Mouse (Mus musculus): ENCODE results near the gene Nxf3.
"Not testable (repeated sequence)": the region's sequence is repeated elsewhere in the genome, so short reads cannot be mapped to it uniquely, and the experiment has no call there.

The Nxf3 gene

DNA sequence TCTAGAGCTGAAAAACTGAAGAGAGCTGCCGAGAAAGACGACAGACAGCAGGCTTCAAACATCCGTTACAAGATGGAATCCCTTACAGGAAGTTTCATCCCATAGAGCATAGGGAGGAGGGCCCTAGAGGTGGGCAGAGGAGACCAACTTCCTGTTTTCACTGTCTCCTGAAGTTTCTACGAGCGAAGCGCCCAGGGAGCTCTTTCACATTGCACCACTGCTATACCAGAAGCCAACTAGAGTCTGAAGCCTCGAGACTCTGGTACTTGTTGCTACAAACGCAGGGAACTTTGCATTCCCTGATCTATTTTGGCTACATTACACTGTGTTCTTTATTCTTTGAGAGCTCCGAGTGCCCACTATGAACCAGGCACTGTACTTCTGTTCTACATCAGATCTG lies at the start of gene Nxf3:
Nxf3 (minus strand) TSS at position 101 of the 400 bp plus-strand sequence.
- no peak for DNase-seq

DNA sequence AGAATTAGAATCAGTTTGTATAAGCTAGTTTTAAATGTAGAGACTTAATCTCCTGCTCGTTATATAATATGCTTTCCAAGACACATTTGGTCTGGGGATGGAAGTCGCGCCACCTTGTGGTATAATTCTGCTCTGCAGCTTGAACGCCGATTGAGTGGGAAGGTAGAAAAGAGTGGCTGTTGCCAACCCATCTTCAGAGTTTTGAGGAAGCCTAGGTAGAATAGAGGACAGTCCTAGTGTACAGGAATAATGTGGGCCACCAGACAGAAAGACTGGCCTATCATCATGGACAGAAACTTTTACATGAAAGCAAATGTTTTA lies 42.6 kb upstream of the Nxf3 start:
- DNase-seq, result peak; percentile 58

DNA sequence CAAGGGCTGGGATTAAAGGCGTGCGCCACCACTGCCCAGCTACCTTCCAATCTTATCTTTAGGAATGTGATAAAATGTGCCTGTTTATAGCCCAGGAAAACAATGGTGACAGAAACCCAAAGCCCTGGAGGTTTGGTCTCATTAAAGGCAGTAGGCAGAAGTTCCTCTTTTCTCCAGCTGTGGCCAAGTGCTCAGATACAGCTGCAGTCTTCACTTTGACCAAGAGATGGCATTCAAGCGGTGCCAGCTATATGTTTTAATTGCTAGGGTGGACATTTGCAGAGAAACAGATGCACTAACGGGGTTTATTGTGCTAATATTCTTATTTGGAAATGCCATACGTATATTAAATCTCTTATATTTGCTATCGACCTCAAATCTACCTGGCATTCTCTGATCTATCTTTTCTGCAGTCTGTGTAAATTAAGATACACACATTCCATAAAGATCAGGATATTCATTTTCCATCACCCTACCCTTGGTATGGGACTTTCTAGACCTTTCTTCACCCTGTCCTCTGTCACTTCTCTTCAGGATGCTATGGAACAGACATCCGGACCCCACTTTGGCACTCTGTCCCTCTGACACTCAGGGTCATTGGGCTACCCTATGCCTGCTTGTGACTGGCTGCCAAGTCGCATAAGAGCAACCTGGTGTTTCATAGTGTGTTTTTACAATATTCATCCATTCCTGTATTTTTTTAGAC lies 42.1 kb upstream of the Nxf3 start:
- DNase-seq, result peak; percentile 6

DNA sequence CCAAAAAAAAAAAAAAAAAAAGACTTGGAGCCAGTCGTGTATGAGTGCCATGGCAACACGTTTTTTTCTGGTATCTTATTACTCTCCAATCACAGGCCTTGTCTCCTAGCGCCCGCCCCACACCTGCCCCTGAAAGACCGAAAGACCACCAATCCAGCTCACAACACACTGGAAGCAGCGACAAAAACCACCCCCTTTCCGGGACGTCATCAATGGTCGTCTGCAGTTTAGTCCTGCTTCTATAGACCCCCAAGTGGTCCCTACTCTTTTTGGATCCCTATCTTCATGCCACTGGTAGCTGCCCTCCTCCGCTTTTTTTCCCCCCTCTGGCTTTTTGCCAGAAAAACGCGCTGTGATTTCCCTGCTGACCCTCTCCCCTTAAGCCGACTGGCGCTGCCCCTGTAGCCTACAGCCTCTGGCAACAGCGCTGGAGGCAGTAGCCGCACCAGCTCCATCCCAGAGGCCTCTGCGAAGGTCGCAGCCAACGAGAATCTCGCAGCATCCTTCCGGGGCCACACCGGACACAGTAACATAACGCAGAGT lies 30.4 kb upstream of the Nxf3 start:
- DNase-seq, result peak; percentile 30

DNA sequence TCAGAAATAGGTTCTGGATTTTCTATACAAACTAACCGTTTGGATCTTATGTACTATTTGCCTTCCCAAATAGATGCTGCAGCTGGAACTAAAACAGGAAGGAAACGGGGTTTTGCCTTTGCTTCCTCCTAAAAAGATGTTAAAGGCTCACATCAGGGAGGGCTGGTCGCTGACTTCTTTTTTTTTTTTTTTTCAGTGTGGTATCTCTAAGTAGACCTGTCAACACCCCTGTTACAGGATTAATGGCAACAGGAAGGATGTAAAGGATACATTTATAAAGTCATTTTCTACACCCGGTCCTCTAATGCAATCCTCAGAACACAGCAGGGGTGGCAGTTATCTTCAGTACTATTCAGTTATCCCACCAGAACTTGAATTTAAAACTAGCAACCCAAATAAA lies 30.0 kb upstream of the Nxf3 start:
- no peak for DNase-seq

DNA sequence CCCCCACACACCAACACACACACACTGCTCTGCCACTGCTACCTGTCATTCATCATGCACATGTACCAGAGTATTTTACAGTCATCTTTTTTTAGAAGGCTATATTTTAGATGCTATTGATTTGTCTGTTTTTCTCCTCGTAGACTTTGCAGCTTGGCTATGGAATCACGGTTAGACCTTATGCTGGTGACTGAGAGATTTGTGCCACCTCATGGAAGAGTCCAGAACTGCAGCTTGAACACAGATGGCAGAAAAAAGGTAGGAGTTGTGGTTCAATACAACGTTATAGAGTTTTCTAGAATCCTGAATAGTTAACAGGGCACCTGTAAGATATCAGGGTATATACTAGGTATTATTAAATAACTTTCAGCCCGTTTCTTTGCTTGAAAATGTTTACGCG lies 22.9 kb upstream of the Nxf3 start:
- peak; percentile 47 for DNase-seq

DNA sequence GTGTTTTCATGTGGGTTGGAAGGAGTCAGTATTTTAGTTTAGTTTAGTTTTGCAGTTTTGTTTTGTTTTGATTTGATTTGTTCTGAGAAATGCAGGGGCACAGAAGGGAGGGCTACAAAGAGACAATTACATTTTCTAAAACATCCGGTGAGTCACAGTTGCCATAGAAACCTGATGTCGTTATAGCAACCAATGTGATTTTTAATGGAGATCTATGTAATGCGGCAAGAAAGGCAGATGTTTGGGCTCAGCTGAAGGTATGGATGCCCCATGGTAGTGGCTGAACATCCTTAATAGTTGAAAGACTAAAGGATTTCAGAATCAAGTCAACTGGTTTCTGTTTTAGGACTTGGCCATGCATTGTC lies 19.7 kb upstream of the Nxf3 start:
- no peak for DNase-seq

DNA sequence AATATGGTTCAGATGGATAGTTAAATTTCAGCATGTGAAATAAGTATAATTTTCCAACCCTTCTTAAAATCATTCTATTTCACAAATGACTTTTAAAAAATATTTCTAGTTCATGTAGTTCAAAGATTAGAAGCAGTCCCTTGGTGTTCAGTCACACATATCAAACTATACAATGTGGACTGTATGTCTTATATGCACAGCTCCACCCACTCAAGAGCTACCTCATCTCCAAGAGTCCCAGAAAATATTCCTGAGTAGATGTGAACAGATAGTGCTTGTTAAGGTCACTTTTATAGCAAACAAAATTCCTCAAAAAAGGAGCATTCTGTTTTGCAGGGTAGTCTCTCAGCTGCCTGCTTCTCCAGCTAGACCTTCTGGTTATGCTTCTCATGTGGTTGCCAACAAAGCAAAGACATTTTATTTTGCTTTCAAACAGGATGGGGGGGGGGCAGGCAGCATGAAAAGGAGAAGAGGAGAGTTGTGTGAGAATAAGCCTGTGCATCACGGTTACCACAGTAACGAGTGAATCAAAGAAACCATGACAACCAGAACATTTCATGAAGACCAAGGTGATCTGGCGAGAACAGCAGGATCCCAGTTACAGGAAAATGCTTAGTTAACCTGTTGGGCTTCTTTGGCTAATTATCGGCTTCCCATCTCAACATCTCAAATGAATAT lies 19.1 kb upstream of the Nxf3 start:
- DNase-seq, result no peak

DNA sequence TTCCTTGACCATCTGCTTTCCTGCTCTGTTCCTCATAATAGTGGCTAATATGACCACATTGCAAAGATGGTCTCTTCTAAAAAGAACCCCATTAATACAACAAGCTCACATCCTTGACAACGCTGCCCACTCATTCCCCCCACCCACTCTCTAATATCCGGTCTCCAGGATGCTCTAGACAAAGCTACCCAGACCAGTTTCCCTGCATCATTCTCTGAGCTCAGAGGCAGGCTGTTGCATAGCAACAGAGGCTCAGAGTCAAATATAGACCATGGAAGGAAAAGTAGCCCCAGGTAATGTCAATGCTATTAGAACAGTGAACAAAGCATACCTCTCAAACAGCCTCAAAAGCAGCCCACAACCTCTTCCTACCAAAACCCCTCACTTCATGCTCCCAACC lies 9.4 kb upstream of the Nxf3 start:
- no peak for DNase-seq

DNA sequence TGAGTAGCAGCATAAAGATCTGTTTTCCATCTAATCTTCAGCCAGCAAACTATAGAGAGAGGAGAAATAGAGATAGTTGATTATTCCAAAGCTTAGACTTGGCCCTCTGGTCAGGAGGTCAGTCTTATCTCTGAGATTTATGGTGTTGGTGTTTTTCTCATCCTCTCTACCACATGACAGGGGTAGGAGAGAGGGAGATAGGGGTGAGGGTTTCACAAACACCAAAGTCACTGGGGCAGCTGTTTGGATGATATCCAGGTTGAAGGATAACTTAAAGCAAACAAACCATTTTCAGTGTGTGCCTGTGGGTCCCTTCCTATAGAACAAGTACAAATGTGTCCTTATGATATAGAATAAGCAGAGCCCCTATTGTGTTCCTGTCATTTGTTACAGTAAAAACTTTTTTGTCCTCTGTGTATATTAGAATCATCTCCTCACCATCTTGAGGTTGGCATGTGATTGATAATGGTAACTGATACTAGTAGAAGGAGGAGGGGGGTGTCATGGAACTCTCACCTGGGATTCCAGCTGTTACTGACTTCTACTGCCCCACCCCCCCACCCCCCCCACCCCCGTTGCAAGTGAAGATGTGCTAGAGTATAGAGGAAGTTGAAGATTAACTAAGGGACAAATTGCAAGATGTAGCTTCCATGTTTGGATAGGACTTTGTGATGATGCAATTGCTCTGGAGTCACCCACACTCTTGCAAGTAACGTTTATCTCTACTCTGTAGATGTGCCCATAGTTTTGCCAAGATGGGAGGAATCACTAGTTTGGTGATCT lies 7.6 kb upstream of the Nxf3 start:
- DNase-seq, result no peak

DNA sequence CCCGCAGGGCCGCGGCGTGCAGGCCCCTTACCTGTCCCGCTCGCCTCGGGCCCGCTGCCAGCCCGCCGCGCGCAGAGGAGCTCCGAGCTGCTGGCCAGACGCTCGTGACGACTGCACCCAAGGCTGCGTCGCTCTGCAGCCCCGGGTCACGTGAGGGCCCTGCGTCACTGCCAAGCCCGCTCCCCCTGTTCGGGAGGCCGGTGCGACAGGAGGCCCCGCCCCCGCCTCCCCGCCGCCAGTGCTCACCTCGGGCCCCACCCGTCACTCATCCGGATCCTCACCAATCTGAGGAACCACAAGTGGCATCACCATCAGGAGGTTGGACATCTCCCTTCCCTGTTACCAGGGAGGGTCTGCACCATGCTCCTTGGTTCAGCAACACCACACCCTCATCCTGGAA lies 17.0 kb downstream of the Nxf3 start, which contains the start of gene Bex2:
Bex2 (minus strand) TSS at position 217 of the 400 bp plus-strand sequence.
- not testable (repeated sequence) for DNase-seq

DNA sequence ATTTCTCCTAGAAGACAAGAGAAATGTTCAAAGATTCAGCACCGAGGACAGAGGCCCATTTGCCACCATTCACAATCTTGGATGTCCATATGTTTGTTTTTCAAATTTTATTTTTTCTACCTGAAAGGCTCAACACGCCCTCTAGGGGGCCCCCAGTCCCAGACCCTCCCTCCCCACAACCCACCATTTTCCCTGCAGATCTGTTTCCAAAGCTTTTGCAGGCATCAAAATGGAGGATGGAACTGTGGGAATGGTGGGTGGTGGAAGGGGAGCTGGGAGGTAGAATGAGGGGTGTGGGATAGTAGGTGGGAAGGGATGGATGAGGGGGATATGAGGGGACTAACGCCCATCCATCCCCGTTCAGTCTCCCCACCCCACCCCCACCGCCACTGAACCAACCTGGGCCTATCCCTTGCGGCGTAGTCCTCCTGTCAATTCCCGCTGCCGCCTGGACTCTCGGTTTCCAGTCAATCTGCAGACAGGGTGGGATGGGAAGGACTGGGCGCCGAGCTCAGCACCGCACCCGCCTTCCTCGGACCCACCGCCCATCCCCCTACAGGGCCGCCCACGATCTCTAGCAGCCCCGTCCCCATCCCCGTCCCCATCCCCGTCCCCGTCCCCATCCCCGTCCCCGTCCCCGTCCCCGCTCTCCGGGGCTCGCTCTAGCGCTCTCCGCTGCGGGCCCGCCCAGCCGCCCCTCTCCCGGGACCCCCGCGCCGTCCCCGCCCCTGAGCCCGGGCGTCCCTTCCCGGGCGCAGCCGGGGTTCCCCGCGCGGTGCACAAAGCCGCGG lies 17.7 kb downstream of the Nxf3 start:
- peak; percentile 11 for DNase-seq

DNA sequence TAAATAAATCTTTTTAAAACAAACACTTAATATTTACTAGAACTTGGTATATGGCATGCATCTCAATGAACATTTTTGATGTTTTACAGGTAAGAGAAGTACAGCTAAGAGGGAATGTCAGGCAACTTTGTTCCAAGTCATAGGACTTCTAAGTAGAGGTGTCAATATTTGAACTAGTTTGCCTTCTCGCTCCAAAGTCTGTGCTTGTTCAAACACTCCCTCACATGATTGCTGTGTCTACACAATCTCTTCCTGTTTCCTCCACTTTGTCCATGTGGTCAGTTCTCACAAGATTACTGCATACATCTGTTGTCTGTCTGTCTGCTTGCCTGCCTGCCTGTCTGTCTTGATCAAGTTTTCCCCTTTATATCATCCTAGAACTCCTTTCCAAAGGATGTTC lies 24.4 kb downstream of the Nxf3 start:
- no peak for DNase-seq

DNA sequence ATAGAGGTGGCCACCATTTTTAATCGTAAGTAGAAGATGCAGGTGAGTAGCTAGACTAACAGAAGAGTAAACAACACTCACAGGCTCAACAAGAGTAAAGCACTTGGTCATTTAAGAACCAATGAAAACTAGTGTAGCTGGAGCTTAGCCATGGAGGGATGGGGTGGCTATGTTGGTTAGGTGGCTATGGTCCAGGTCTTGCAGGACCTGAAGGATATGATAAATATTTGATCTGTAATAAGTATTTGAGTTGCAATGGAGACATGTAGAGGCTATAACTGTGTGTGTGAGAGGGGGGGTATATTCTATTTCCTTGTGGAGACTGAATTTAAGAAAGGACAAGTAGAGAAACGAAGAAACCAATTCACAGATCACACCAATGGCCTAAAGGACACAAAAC lies 33.8 kb downstream of the Nxf3 start:
- DNase-seq, result no peak

DNA sequence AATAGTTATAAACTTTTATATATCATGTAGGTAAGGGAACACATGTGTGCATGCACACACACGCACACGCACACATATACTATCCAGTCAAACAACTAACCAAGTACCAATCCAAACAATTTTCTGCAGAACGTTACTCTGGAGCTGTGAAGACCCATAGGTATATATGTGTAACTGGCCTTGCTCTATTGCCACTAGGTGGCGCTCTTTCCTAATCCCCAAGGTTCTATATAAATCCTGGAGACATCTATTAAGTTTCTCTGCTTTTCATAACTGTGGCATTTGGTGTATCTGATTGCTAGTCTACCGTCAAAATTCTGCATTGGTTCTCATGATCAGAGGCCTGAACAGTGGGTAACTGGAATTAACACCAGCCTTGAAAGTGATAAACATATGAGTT lies 37.5 kb downstream of the Nxf3 start:
- peak; percentile 72 for DNase-seq

DNA sequence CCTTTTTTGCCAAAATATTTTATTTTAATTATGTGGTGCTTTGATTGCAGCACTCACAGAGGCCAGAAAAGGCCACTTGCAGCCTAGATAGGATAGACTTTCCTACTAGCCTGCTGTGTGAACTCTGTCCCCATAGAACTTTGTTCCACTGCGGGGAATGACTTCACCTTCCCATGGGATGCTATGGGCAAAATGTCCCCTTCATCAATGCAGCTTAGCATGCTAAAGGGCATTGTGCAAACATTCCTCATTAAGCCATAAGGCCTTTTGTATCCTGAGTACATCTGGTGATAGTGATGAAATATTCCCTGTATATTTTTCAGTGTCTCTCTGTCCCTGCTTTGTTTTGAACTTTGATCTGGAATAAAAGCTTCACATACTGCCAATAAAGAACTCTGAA lies 41.3 kb downstream of the Nxf3 start:
- no peak for DNase-seq

DNA sequence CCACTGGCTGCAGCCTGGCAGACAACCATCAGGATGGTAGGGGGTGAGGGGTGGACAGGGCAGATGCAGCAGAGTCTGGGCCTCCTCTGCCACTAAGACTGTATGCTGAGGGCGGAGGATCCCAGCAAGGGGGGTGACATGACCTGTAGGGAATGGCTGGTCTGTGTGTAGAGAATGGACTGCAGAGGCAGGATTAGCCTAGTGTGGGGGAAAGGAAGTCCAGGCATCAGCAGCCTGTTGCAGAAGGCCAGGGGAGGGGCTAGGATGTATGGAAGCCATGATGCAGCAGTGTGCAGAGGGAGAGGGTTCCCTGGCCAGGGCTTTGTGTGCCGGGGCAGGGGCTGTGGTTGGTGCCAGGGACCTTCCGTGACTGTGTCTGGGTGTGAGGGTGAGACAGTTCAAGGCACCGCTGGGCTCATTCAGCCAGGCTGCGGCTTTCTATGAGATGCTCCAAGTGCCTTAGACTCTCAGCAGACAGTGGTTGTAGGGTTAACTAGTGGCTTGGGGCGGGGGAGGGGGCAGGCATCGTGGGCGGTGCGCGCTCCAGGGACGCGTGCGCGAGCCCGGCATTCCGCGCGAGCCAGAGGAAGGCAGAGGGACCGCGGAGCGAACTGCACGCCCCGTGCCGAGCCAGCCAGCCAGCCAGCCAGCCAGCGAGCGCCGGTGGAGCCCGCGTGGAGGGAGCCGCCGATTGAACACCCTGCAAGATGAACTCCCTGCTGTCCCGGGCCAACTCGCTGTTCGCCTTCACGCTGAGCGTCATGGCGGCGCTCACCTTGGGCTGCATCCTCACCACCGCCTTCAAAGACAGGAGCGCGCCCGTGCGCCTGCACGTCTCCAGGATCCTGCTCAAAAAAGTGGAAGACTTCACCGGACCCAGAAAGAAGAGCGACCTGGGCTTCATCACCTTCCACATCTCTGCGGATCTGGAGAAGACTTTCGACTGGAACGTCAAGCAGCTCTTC lies 52.0 kb downstream of the Nxf3 start, which contains the start of gene Arxes1:
Arxes1 (plus strand) TSS at position 569 of the 965 bp plus-strand sequence.
- DNase-seq, result peak; percentile 33

DNA sequence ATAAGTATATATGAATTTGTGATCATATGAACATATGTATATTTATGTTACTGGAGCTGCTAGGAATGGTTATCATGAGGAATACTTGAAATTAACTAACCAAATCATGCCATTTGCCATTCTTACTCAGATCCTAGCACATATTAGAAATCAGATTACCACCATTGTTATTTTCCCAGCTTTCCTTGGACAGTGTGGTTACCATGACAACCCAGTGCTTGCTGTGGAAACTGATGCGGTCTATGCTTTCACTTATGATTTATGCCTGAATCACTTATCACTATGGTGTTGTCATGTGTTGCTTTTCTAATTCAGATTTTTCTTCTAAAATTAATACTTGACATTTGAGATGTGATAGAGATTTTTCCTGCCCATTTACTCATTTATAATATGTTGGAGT lies 54.7 kb downstream of the Nxf3 start:
- no peak for DNase-seq

All from kidney, postnatal 10 days (tissue).